Mouse (Mus musculus) cerebellum, adult 2 months (tissue): ENCODE data around the gene Gimap7.

Experiments
- CTCF ChIP-seq: fragments of 200-500 bp; IDR thresholded peaks from 2 replicates; pipeline ENCODE4 v1.5.1; 2011; ENCODE audit warnings: low read depth, mild to moderate bottlenecking, control low read depth, low read length, moderate library complexity, borderline replicate concordance; ENCODE audit not compliant: insufficient read depth
- POLR2A ChIP-seq: fragments of 200-500 bp; IDR thresholded peaks from 2 replicates; pipeline ENCODE4 v1.6.1; 2011; ENCODE audit warnings: low read length, control low read depth, borderline replicate concordance; ENCODE audit not compliant: insufficient read depth

GRCm38 (mm10) chr6:48702601-48703000 is 15.8 kb upstream of the Gimap7 start:
- TF ChIP-seq POLR2A, result no peak
- TF ChIP-seq CTCF, result no peak
